Mouse (Mus musculus) MEL (cell line): ENCODE results near the gene Dhcr24. TPM values are rescaled to one million over a fixed set of nuclear protein-coding genes. Genes with fewer than 3 reads are reported as not detected.

ENCODE experiments used
- DNase-seq: peaks from one replicate; pipeline ENCODE4 v3.0.0; 2011; ENCODE audit warnings: low read depth, low spot score
- H3K27ac ChIP-seq: 2 replicates; pipeline ENCODE4 v1.5.1; 2012; ENCODE audit warnings: low read depth, mild to moderate bottlenecking, control low read depth, low read length, moderate library complexity; ENCODE audit not compliant: control insufficient read depth
- H3K27me3 ChIP-seq, 2 experiments: fragments of 150-350 bp in 1 of 2; sonication (generic) in 1 of 2; 2 replicates each; pipeline ENCODE4 v1.6.1; 2012; ENCODE audit warnings: low read length in 2 of 2, mild to moderate bottlenecking in 2 of 2, improper control_type of control experiment in 1 of 2, moderate library complexity in 1 of 2; ENCODE audit not compliant: insufficient read depth in 2 of 2, control insufficient read depth in 1 of 2
- H3K36me3 ChIP-seq, 2 experiments: 2 replicates each; pipeline ENCODE4 v1.6.1; 2012 to 2014; ENCODE audit warnings: low read length in 2 of 2, improper control_type of control experiment in 1 of 2, inconsistent platforms in 1 of 2, mild to moderate bottlenecking in 1 of 2; ENCODE audit not compliant: insufficient read depth in 2 of 2, control insufficient read depth in 1 of 2
- H3K4me1 ChIP-seq, 2 experiments: fragments of 150-350 bp in 1 of 2; sonication (generic) in 1 of 2; 2 replicates each; pipeline ENCODE4 v1.6.1; 2012; ENCODE audit warnings: low read length in 2 of 2, improper control_type of control experiment in 1 of 2, mild to moderate bottlenecking in 1 of 2; ENCODE audit not compliant: insufficient read depth in 2 of 2, control insufficient read depth in 1 of 2
- H3K4me3 ChIP-seq, 2 experiments: fragments of 150-350 bp in 1 of 2; sonication (generic) in 1 of 2; 2 replicates each; pipeline ENCODE4 v1.5.1; 2012; ENCODE audit warnings: low read depth in 2 of 2, low read length in 2 of 2, mild to moderate bottlenecking in 2 of 2, moderate library complexity in 2 of 2, control low read depth in 1 of 2, improper control_type of control experiment in 1 of 2; ENCODE audit not compliant: control insufficient read depth in 1 of 2, insufficient read depth in 1 of 2
- H3K79me2 ChIP-seq: 2 replicates; pipeline ENCODE4 v1.6.1; 2012; ENCODE audit warnings: mild to moderate bottlenecking, low read length, moderate library complexity; ENCODE audit not compliant: control insufficient read depth, poor library complexity, insufficient read depth
- H3K9ac ChIP-seq: 2 replicates; pipeline ENCODE4 v1.6.1; 2012; ENCODE audit warnings: low read depth, mild to moderate bottlenecking, control low read depth, low read length, moderate library complexity; ENCODE audit not compliant: control insufficient read depth, poor library complexity, severe bottlenecking
- H3K9me3 ChIP-seq: fragments of 150-350 bp; sonication (generic); replicated peaks from 2 replicates; pipeline ENCODE4 v1.6.1; 2012; ENCODE audit warnings: mild to moderate bottlenecking, low read length, improper control_type of control experiment, moderate library complexity; ENCODE audit not compliant: insufficient read depth
- CHD1 ChIP-seq: IDR thresholded peaks from 2 replicates; pipeline ENCODE4 v1.6.1; 2012; ENCODE audit warnings: low read depth, mild to moderate bottlenecking, inconsistent platforms, low read length, improper control_type of control experiment
- EP300 ChIP-seq, 2 experiments: IDR thresholded peaks; 2 replicates each; pipeline ENCODE4 v1.6.1; 2011; ENCODE audit warnings: improper control_type of control experiment in 2 of 2, low read length in 2 of 2, low read depth in 1 of 2, mild to moderate bottlenecking in 1 of 2
- ETS1 ChIP-seq: IDR thresholded peaks from 2 replicates; pipeline ENCODE4 v1.6.1; 2012; ENCODE audit warnings: low read depth, mild to moderate bottlenecking, inconsistent platforms, low read length, improper control_type of control experiment, moderate library complexity
- GABPA ChIP-seq: IDR thresholded peaks from 2 replicates; pipeline ENCODE4 v1.6.1; 2012; ENCODE audit warnings: low read depth, mild to moderate bottlenecking, inconsistent platforms, low read length, improper control_type of control experiment, moderate library complexity
- GATA1 ChIP-seq: IDR thresholded peaks from 2 replicates; pipeline ENCODE4 v1.6.1; 2011; ENCODE audit warnings: low read depth, low read length, improper control_type of control experiment
- KAT2A ChIP-seq: conservative IDR thresholded peaks from 2 replicates; pipeline ENCODE4 v1.6.1; 2012; ENCODE audit warnings: low read depth, low read length, improper control_type of control experiment, inconsistent platforms
- MAX ChIP-seq: IDR thresholded peaks from 2 replicates; pipeline ENCODE4 v1.6.1; 2011; ENCODE audit warnings: low read length, improper control_type of control experiment
- MAZ ChIP-seq: IDR thresholded peaks from 2 replicates; pipeline ENCODE4 v1.6.1; 2012; ENCODE audit warnings: low read depth, mild to moderate bottlenecking, inconsistent platforms, low read length, improper control_type of control experiment
- MEF2A ChIP-seq: IDR thresholded peaks from 2 replicates; pipeline ENCODE4 v1.6.1; 2014; ENCODE audit warnings: low read depth, mild to moderate bottlenecking, inconsistent platforms, low read length, improper control_type of control experiment; ENCODE audit not compliant: poor library complexity, insufficient replicate concordance, severe bottlenecking; ENCODE audit errors: extremely low read depth
- MYC ChIP-seq: IDR thresholded peaks from 2 replicates; pipeline ENCODE4 v1.6.1; 2011; ENCODE audit warnings: low read depth, mild to moderate bottlenecking, low read length, improper control_type of control experiment, moderate library complexity
- NRF1 ChIP-seq: IDR thresholded peaks from 2 replicates; pipeline ENCODE4 v1.6.1; 2014; ENCODE audit warnings: low read depth, mild to moderate bottlenecking, inconsistent platforms, low read length, improper control_type of control experiment, moderate library complexity; ENCODE audit not compliant: poor library complexity, insufficient read depth, severe bottlenecking
- POLR2A ChIP-seq, 2 experiments: IDR thresholded peaks; 2 replicates each; pipeline ENCODE4 v1.6.1; 2011 to 2012; ENCODE audit warnings: low read length in 2 of 2, mild to moderate bottlenecking in 2 of 2, control low read depth in 1 of 2, improper control_type of control experiment in 1 of 2, low read depth in 1 of 2, moderate library complexity in 1 of 2; ENCODE audit not compliant: control insufficient read depth in 1 of 2, insufficient read depth in 1 of 2, poor library complexity in 1 of 2
- POLR2AphosphoS2 ChIP-seq: IDR thresholded peaks from 2 replicates; pipeline ENCODE4 v1.6.1; 2011; ENCODE audit warnings: low read length, improper control_type of control experiment
- RAD21 ChIP-seq: IDR thresholded peaks from 2 replicates; pipeline ENCODE4 v1.6.1; 2011; ENCODE audit warnings: mild to moderate bottlenecking, low read depth, low read length, improper control_type of control experiment
- TCF12 ChIP-seq: IDR thresholded peaks from 2 replicates; pipeline ENCODE4 v1.6.1; 2014; ENCODE audit warnings: low read depth, mild to moderate bottlenecking, inconsistent platforms, low read length, improper control_type of control experiment, moderate library complexity
- ZKSCAN1 ChIP-seq: IDR thresholded peaks from 2 replicates; pipeline ENCODE4 v1.6.1; 2012; ENCODE audit warnings: low read depth, mild to moderate bottlenecking, inconsistent platforms, low read length, improper control_type of control experiment, moderate library complexity
- polyA plus RNA-seq, 2 experiments: library from polyadenylated mRNA; stranded (reverse) in 1 of 2; unstranded in 1 of 2; fragments of >175 nt in 1 of 2; fragments of >200 nt in 1 of 2; gene quantifications; 2 replicates each; pipeline versions ENCODE4 v1.2.1 to v1.2.4; 2012; ENCODE audit warnings: low replicate concordance in 2 of 2, low read depth in 1 of 2; ENCODE audit not compliant: insufficient read length in 2 of 2, insufficient read depth in 1 of 2, missing spikeins in 1 of 2
- total RNA-seq: library from RNA; depleted of rRNA; stranded (reverse); fragments of 300-350 nt; gene quantifications from 2 replicates; pipeline ENCODE4 v1.2.3, GENCODE M21; 2012

Gene Dhcr24
- total and polyA plus RNA-seq, 3 experiments = 39.2 to 63.0 TPM; not detected in 1

DNA sequence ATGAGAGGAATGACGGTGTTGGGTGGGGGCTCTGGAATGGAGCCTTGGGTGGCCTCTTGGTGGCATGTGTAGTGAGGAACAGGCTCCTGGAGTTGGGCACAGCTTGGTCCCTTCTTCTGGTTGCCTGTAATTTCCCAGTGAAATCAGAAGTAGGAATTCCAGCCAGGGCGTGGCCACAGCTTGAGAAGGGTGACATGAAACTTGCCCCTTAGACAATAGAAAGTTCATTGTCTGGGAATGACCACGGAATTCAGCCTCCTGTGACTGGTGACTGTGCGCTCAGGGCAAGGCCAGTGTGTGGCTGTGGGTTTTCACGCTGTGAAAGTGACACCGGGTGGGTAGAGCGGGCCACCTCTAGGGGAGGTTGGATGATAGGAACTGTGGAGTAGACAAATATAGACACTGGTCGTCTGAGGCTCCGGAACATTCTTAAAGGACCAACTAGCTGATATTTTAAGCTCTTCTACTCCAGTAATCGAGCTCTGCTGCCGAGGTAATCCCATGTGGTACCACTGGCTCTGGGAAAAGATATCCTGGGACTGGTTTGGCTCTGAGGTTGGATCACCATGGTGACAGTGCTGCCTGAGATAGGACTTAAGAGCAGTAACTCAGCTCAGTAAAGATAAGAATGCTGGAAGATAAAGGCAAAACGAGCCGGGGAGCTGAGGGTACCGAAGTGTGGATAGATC, 20.5 kb downstream of the Dhcr24 start:
- no peak for DNase-seq
- Histone ChIP-seq H3K36me3 (peaks cover 4 to 26% of the 10 kb centered on the region in 2 experiments), H3K4me3 (no peak overlapping the region), H3K4me1 (peaks cover 18 to 30% of the 10 kb centered on the region in 2 experiments), H3K9ac (no peak overlapping the region), H3K79me2 (no peaks in the 10 kb centered on the region), H3K9me3 (no peaks in the 10 kb centered on the region)
- TF ChIP-seq GATA1 = peak; percentile 63
- TF ChIP-seq TCF12 = 0 out of 2 replicates have a peak, but pooled peaks have one; percentile 20
- TF ChIP-seq ETS1 = 0 out of 2 replicates have a peak, but pooled peaks have one; percentile 10
- no peak for TF ChIP-seq ZKSCAN1
- peak in 1 of 2 experiments; percentile 32; a peak in 1 of 4 replicates for TF ChIP-seq EP300 (IDR thresholded peaks at IDR 0.05; ENCODE audit: low read depth in 1 of 2, low read length in 2 of 2)
- TF ChIP-seq MAZ = no peak
- TF ChIP-seq, all 39 proteins: peak for 4
- Histone ChIP-seq H3K27ac (no peak overlapping the region), H3K27me3 (no peaks in the 10 kb centered on the region)

DNA sequence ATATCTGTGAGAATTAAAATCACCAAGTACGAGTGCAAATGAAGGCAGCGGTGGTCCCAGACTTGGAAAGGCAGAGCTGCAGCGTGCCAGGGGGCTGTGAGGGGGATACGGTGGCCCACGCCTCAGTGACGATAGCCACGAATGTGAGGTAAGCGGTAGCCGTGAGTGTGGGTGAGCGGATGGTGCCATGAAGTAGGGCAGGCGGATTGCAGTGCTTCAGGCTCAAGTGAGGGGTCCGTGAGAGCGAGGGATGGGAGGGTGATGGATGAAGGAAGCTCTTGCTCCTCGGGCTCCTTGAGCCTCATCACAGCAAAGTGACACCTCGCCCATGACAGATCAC, 21.0 kb downstream of the Dhcr24 start:
- H3K9me3 ChIP-seq = no peaks in the 10 kb centered on the region
- H3K27me3 ChIP-seq = no peaks in the 10 kb centered on the region
- H3K36me3 ChIP-seq = peaks cover 4 to 26% of the 10 kb centered on the region in 2 experiments
- no peaks in the 10 kb centered on the region for H3K79me2 ChIP-seq
- TF ChIP-seq KAT2A = no peak
- TF ChIP-seq RAD21 = no peak
- no peak for TF ChIP-seq NRF1
- TF ChIP-seq MEF2A = no peak
- TF ChIP-seq MYC = no peak
- TF ChIP-seq CHD1 = no peak
- TF ChIP-seq POLR2A (IDR thresholded peaks at IDR 0.05; ENCODE audit: control insufficient read depth in 1 of 2, insufficient read depth in 1 of 2, low read depth in 1 of 2, low read length in 2 of 2, poor library complexity in 1 of 2) = no peak
- no peak for TF ChIP-seq POLR2AphosphoS2
- no peak for TF ChIP-seq GABPA
- no peak for TF ChIP-seq MAX
- TF ChIP-seq, all 39 proteins: peak for 0
- Histone ChIP-seq H3K9ac (no peak overlapping the region), H3K27ac (peak overlapping the region; percentile 87), H3K4me3 (no peak overlapping the region), H3K4me1 (peaks cover 18 to 30% of the 10 kb centered on the region in 2 experiments)
- no peak for DNase-seq
